Mouse (Mus musculus): ENCODE data around the gene Wdr47. TPM values are rescaled to one million over a fixed set of nuclear protein-coding genes. Genes with fewer than 3 reads are reported as not detected.
"Not testable (repeated sequence)": the region's sequence is repeated elsewhere in the genome, so short reads cannot be mapped to it uniquely, and the experiment has no call there.

Gene Wdr47
- polyA plus RNA-seq, 1 experiment from 2014 or later: 10.8 TPM

DNA sequence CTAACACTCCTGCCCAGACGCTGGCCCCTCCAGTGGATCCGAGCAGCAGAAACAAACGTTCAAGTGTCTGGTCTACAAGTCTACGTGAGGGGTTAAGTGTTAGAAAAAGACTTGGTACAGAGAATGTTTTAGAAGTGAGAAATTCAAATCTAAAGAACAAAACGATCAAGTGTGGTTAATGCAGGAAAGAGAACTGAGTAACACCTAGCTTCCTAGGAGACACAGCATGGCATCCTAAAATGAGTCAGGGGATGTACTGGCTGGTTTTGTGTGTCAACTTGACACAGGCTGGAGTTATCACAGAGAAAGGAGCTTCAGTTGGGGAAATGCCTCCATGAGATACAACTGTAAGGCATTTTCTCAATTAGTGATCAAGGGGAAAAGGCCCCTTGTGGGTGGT lies 92.5 kb downstream of the Wdr47 start:
- H3K9me3 ChIP-seq (ENCODE audit: control insufficient read depth, low read length); H3K4me1 ChIP-seq (replicated peaks; ENCODE audit: control insufficient read depth, insufficient read depth, low read length); ATAC-seq (replicated peaks; ENCODE audit: low FRiP score, low TSS enrichment, low read depth); H3K27ac ChIP-seq (ENCODE audit: low read depth); DNase-seq (ENCODE audit: low spot score); H3K4me2 ChIP-seq (ENCODE audit: low read length); H3K4me3 ChIP-seq (ENCODE audit: low read depth, low read length); H3K9ac ChIP-seq (ENCODE audit: low read length); H3K27me3 ChIP-seq (replicated peaks; ENCODE audit: control insufficient read depth, insufficient read depth, low read length): not testable (repeated sequence)
- WGBS: 93% methylated on average over 5 of the region's 5 CpGs
- peaks cover 90% of the 10 kb centered on the region for H3K36me3 ChIP-seq (ENCODE audit: control insufficient read depth, insufficient read depth, low read length)

DNA sequence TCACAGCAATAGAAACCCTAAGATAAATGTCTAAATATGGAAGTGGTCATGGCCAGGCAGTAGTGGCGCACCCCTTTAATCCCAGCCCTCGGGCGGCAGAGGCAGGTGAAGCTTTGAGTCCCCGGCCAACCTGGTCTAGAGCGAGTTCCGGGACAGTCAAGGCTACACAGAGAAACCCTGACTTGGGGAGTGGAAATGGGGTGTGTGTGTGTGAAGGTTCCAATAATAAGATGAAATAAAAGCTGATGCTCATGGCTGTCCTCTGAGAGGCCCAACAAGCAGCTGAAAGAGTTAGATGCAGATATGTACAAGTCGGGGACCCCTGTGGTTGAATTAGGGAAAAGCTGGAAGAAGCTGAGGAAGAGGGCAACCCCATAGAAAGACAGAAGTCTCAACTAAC lies 94.6 kb downstream of the Wdr47 start:
- no peak overlapping the region for H3K4me2 ChIP-seq (ENCODE audit: low read length)
- no peak overlapping the region for H3K4me3 ChIP-seq (ENCODE audit: low read depth, low read length)
- H3K4me1 ChIP-seq (replicated peaks; ENCODE audit: control insufficient read depth, insufficient read depth, low read length): no peaks in the 10 kb centered on the region
- no peak overlapping the region for H3K9ac ChIP-seq (ENCODE audit: low read length)
- no peaks in the 10 kb centered on the region for H3K27me3 ChIP-seq (replicated peaks; ENCODE audit: control insufficient read depth, insufficient read depth, low read length)
- H3K9me3 ChIP-seq (ENCODE audit: control insufficient read depth, low read length): no peaks in the 10 kb centered on the region
- WGBS: 98% methylated on average over 7 of the region's 7 CpGs
- H3K27ac ChIP-seq (ENCODE audit: low read depth): no peak overlapping the region
- peaks cover 87% of the 10 kb centered on the region for H3K36me3 ChIP-seq (ENCODE audit: control insufficient read depth, insufficient read depth, low read length)
- DNase-seq (ENCODE audit: low spot score) (no peak), ATAC-seq (replicated peaks; ENCODE audit: low FRiP score, low TSS enrichment, low read depth) (no peak)

DNA sequence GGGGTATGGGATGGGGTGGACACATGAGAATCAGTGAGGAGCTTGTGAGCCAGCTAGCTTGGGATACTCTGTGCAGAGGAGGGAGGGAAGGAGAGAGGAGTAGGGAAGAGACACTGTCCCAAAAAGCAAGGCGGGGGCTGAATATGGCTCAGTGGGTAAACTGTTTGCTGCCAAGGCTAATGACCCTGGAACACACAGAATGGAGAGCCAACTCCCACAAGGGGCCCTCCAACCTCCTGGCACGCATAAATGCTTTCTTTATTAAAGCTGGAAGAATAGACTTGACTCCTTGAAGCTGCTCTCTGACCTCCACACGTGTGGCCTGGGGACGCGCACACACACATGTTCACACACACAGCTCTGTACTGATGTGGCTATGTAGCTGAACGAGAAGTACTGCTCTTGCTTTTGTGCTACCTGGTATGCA lies 97.9 kb downstream of the Wdr47 start:
- H3K9me3 ChIP-seq (ENCODE audit: control insufficient read depth, low read length): no peaks in the 10 kb centered on the region
- H3K4me2 ChIP-seq (ENCODE audit: low read length): no peak overlapping the region
- H3K27me3 ChIP-seq (replicated peaks; ENCODE audit: control insufficient read depth, insufficient read depth, low read length): no peaks in the 10 kb centered on the region
- WGBS: 88% methylated on average over 6 of the region's 6 CpGs
- DNase-seq (ENCODE audit: low spot score) (no peak), ATAC-seq (replicated peaks; ENCODE audit: low FRiP score, low TSS enrichment, low read depth) (no peak)
- no peak overlapping the region for H3K4me3 ChIP-seq (ENCODE audit: low read depth, low read length)
- no peak overlapping the region for H3K9ac ChIP-seq (ENCODE audit: low read length)
- no peaks in the 10 kb centered on the region for H3K4me1 ChIP-seq (replicated peaks; ENCODE audit: control insufficient read depth, insufficient read depth, low read length)
- H3K27ac ChIP-seq (ENCODE audit: low read depth): no peak overlapping the region
- peaks cover 63% of the 10 kb centered on the region for H3K36me3 ChIP-seq (ENCODE audit: control insufficient read depth, insufficient read depth, low read length)

DNA sequence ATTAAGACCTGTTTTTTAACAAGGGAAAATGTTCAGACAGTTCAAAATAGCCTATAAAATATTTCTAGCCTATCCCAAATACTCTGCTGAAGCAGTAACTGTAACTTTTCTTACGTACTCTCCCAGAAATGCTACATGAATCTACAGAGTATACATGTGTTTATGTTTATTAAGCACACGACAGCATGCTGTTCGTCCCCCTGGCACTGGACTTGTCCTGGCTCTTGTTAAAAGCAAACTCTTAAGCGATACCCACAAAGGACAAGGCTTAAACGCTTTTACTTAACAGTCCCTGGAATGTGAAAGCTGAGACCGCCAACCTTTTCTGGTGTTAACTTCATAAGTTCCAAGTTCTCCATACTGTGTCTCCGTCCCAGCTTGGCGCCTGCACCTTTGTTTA lies 98.4 kb downstream of the Wdr47 start:
- no peaks in the 10 kb centered on the region for H3K4me1 ChIP-seq (replicated peaks; ENCODE audit: control insufficient read depth, insufficient read depth, low read length)
- ATAC-seq (replicated peaks; ENCODE audit: low FRiP score, low TSS enrichment, low read depth) (no peak), DNase-seq (ENCODE audit: low spot score) (no peak)
- H3K27me3 ChIP-seq (replicated peaks; ENCODE audit: control insufficient read depth, insufficient read depth, low read length): no peaks in the 10 kb centered on the region
- 82% methylated on average over 8 of the region's 8 CpGs for WGBS
- H3K4me2 ChIP-seq (ENCODE audit: low read length): no peak overlapping the region
- no peak overlapping the region for H3K27ac ChIP-seq (ENCODE audit: low read depth)
- H3K36me3 ChIP-seq (ENCODE audit: control insufficient read depth, insufficient read depth, low read length): peaks cover 63% of the 10 kb centered on the region
- H3K4me3 ChIP-seq (ENCODE audit: low read depth, low read length): no peak overlapping the region
- H3K9me3 ChIP-seq (ENCODE audit: control insufficient read depth, low read length): no peaks in the 10 kb centered on the region
- no peak overlapping the region for H3K9ac ChIP-seq (ENCODE audit: low read length)

DNA sequence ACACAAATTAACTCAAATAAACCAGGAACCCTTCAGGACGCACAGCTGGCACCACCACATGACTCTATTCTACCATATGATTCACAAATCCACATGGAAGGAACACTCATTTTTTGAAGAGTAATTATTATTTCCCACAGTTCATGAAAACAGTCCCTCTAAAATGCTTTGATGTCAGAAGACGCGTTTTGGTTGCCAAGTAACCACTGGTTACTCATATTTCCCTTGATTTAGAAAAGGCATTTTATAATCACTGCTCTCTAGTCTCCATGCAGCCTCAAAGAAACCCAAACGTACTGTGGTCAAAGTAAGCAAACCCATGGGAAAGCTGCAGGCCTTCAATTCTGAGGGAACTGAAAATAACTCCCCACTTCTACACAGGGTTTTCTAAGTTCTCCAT lies 98.9 kb downstream of the Wdr47 start:
- Histone ChIP-seq H3K27me3 (replicated peaks; ENCODE audit: control insufficient read depth, insufficient read depth, low read length) (no peaks in the 10 kb centered on the region), H3K9ac (ENCODE audit: low read length) (no peak overlapping the region), H3K9me3 (ENCODE audit: control insufficient read depth, low read length) (no peaks in the 10 kb centered on the region), H3K4me3 (ENCODE audit: low read depth, low read length) (no peak overlapping the region), H3K4me1 (replicated peaks; ENCODE audit: control insufficient read depth, insufficient read depth, low read length) (no peaks in the 10 kb centered on the region), H3K36me3 (ENCODE audit: control insufficient read depth, insufficient read depth, low read length) (peaks cover 64% of the 10 kb centered on the region), H3K4me2 (ENCODE audit: low read length) (no peak overlapping the region), H3K27ac (ENCODE audit: low read depth) (no peak overlapping the region)
- WGBS: 77% methylated on average over 4 of the region's 4 CpGs
- ATAC-seq (replicated peaks; ENCODE audit: low FRiP score, low TSS enrichment, low read depth) (no peak), DNase-seq (ENCODE audit: low spot score) (no peak)

DNA sequence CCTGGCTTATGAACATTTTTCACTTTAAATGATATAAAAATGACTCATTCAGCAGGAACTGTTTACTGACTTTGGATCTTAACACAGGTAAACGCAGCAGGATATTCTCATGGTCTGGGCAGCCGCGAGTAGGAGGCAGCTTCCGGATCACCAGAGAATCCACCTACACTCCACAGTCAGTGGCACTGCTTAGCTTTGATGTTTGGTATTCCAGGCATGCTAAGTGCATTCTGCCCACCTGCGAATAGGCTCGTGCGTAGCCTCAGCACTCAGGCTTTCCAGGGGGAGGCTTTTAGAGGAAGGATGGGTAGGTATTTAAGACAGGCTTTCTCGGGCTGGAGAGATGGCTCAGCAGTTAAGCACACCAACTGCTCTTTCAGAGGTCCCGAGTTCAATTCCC lies 103.2 kb downstream of the Wdr47 start:
- Histone ChIP-seq H3K27me3 (replicated peaks; ENCODE audit: control insufficient read depth, insufficient read depth, low read length) (no peaks in the 10 kb centered on the region), H3K9me3 (ENCODE audit: control insufficient read depth, low read length) (no peaks in the 10 kb centered on the region), H3K9ac (ENCODE audit: low read length) (no peak overlapping the region), H3K27ac (ENCODE audit: low read depth) (no peak overlapping the region), H3K4me2 (ENCODE audit: low read length) (no peak overlapping the region), H3K4me3 (ENCODE audit: low read depth, low read length) (no peak overlapping the region), H3K4me1 (replicated peaks; ENCODE audit: control insufficient read depth, insufficient read depth, low read length) (no peaks in the 10 kb centered on the region), H3K36me3 (ENCODE audit: control insufficient read depth, insufficient read depth, low read length) (peaks cover 68% of the 10 kb centered on the region)
- 0 out of 2 replicates have a peak, but pooled peaks have one; percentile 36 for ATAC-seq (replicated peaks; ENCODE audit: low FRiP score, low TSS enrichment, low read depth)
- 73% methylated on average over 9 of the region's 9 CpGs for WGBS
- DNase-seq (ENCODE audit: low spot score): no peak

Small RNAs within 50 kb of the gene (microRNA-seq; reads per million reads assigned to microRNA genes)
- not detected for gene Gm22860

Other genes starting within 250 kb of the Wdr47 start
- not detected in 2 replicates for gene Mybphl, start 226.4 kb upstream of the Wdr47 start, polyA plus RNA-seq (2014; fragmentation: Nextera tagmentation; extraction: Ambion mirVana)
- 35.1 and 41.4 TPM in 2 replicates for gene Psrc1, start 207.4 kb upstream of the Wdr47 start, polyA plus RNA-seq (2014; fragmentation: Nextera tagmentation; extraction: Ambion mirVana)
- 7.8 and 7.9 TPM in 2 replicates for gene Celsr2, start 175.7 kb upstream of the Wdr47 start, polyA plus RNA-seq (2014; fragmentation: Nextera tagmentation; extraction: Ambion mirVana)
- gene Sars, start 146.1 kb upstream of the Wdr47 start, polyA plus RNA-seq (2014; fragmentation: Nextera tagmentation; extraction: Ambion mirVana): 136 and 140 TPM in 2 replicates
- gene 1700013F07Rik, start 57.1 kb upstream of the Wdr47 start, polyA plus RNA-seq (2014; fragmentation: Nextera tagmentation; extraction: Ambion mirVana): not detected in 2 replicates
- gene 5330417C22Rik, start 54.7 kb upstream of the Wdr47 start, polyA plus RNA-seq (2014; fragmentation: Nextera tagmentation; extraction: Ambion mirVana): 1.2 and 9.5 TPM in 2 replicates
- gene Tmem167b, start 28.8 kb upstream of the Wdr47 start, polyA plus RNA-seq (2014; fragmentation: Nextera tagmentation; extraction: Ambion mirVana): 34.9 and 37.9 TPM in 2 replicates
- gene Taf13, start 19.6 kb upstream of the Wdr47 start, polyA plus RNA-seq (2014; fragmentation: Nextera tagmentation; extraction: Ambion mirVana): 35.9 and 38.1 TPM in 2 replicates
- gene Clcc1, start 62.6 kb downstream of the Wdr47 start, polyA plus RNA-seq (2014; fragmentation: Nextera tagmentation; extraction: Ambion mirVana): 70.9 and 72.6 TPM in 2 replicates
- gene Gpsm2, start 131.0 kb downstream of the Wdr47 start, polyA plus RNA-seq (2014; fragmentation: Nextera tagmentation; extraction: Ambion mirVana): 55.8 and 68.3 TPM in 2 replicates
- 0.20 and 0.63 TPM in 2 replicates for gene Aknad1, start 148.4 kb downstream of the Wdr47 start, polyA plus RNA-seq (2014; fragmentation: Nextera tagmentation; extraction: Ambion mirVana)
- 38.7 and 41.5 TPM in 2 replicates for gene Stxbp3, start 249.2 kb downstream of the Wdr47 start, polyA plus RNA-seq (2014; fragmentation: Nextera tagmentation; extraction: Ambion mirVana)